Mouse (Mus musculus): ENCODE data around the gene Cdk6. TPM values are rescaled to one million over a fixed set of nuclear protein-coding genes. Genes with fewer than 3 reads are reported as not detected.

Gene Cdk6
- polyA plus RNA-seq, 1 experiment from 2014 or later, result 51.2 TPM

DNA sequence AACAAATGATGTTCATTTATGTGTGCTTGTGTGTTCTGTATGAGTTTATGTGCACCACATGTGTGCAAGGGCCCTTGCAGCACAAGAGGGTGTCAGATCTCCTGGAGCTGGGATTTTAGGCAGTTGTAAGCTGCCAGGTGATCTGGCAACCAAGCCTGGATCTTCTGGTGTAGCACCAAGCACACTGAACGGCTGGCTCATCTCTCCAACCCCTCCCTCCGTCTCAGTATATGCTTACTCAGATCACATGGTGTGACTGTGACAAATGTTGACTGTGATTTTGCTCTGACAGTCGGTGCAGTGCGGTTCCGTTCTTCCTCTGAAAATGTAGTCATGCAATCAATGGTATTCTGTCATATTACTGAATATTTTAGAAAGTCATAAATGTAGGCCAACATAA is 45.9 kb downstream of the Cdk6 start:
- no peak overlapping the region for H3K27ac ChIP-seq (ENCODE audit: low read depth, low read length)
- no peaks in the 10 kb centered on the region for H3K36me3 ChIP-seq (ENCODE audit: control insufficient read depth, insufficient read depth, low read length)
- DNase-seq (ENCODE audit: low spot score) (no peak), ATAC-seq (replicated peaks; ENCODE audit: low FRiP score) (no peak)
- H3K27me3 ChIP-seq (replicated peaks; ENCODE audit: control insufficient read depth, insufficient read depth, low read length), result no peaks in the 10 kb centered on the region
- H3K9ac ChIP-seq (ENCODE audit: low read depth, low read length), result no peak overlapping the region
- H3K9me3 ChIP-seq (ENCODE audit: control insufficient read depth, low read length), result no peaks in the 10 kb centered on the region
- WGBS, result 62% methylated on average over 5 of the region's 5 CpGs
- peaks cover 5% of the 10 kb centered on the region; the same call in 1 of the 2 replicates for H3K4me1 ChIP-seq (replicated peaks; ENCODE audit: control insufficient read depth, insufficient read depth, low read length)
- H3K4me3 ChIP-seq (ENCODE audit: low read depth, low read length), result no peak overlapping the region
- H3K4me2 ChIP-seq, result no peak overlapping the region

DNA sequence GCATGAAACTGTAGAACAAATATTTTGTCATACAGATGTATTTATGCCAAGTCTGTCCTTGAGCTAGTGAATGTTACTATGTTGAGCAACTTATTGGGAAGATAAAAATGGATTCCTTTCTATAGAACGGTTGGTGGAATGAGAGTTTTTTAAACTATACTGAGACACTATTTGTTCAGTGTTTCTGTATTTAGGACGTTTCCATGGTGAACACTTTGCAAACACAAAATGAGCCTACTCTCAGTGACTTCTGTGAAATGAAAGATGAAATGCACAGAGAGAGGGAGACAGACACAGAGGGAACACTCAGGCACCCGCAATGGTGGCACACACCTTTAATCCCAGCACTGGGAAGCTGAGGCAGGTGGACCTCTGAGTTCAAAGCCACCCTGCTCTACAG is 51.6 kb downstream of the Cdk6 start:
- Histone ChIP-seq H3K4me2 (no peak overlapping the region), H3K27me3 (replicated peaks; ENCODE audit: control insufficient read depth, insufficient read depth, low read length) (no peaks in the 10 kb centered on the region), H3K9me3 (ENCODE audit: control insufficient read depth, low read length) (no peaks in the 10 kb centered on the region), H3K27ac (ENCODE audit: low read depth, low read length) (no peak overlapping the region), H3K9ac (ENCODE audit: low read depth, low read length) (no peak overlapping the region), H3K36me3 (ENCODE audit: control insufficient read depth, insufficient read depth, low read length) (no peaks in the 10 kb centered on the region), H3K4me1 (replicated peaks; ENCODE audit: control insufficient read depth, insufficient read depth, low read length) (no peaks in the 10 kb centered on the region), H3K4me3 (ENCODE audit: low read depth, low read length) (no peak overlapping the region)
- 76% methylated on average over 3 of the region's 3 CpGs for WGBS
- ATAC-seq (replicated peaks; ENCODE audit: low FRiP score), result no peak
- no peak for DNase-seq (ENCODE audit: low spot score)

DNA sequence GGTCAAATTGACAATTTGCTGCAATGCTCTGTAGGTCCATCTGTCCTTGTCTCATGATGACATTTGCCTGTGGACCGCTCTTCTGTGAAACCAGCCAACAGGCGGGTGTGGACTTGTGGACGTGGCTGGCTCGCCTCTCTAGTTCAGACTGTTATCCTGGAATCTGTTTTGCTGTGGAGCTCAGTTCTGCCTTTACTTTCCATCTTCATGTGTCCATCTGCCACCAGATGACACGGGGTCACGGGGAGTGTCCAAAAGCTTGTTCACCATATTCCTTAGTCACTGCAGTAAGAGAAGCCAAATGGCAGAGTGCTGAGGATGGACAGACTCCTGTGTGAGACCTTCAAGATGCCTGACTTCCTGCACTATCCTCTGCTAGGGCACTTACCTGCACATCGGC is 52.9 kb downstream of the Cdk6 start:
- Histone ChIP-seq H3K27ac (ENCODE audit: low read depth, low read length) (no peak overlapping the region), H3K27me3 (replicated peaks; ENCODE audit: control insufficient read depth, insufficient read depth, low read length) (no peaks in the 10 kb centered on the region), H3K4me3 (ENCODE audit: low read depth, low read length) (no peak overlapping the region), H3K9me3 (ENCODE audit: control insufficient read depth, low read length) (no peaks in the 10 kb centered on the region), H3K4me1 (replicated peaks; ENCODE audit: control insufficient read depth, insufficient read depth, low read length) (no peaks in the 10 kb centered on the region), H3K36me3 (ENCODE audit: control insufficient read depth, insufficient read depth, low read length) (no peaks in the 10 kb centered on the region), H3K9ac (ENCODE audit: low read depth, low read length) (no peak overlapping the region), H3K4me2 (no peak overlapping the region)
- ATAC-seq (replicated peaks; ENCODE audit: low FRiP score) (no peak), DNase-seq (ENCODE audit: low spot score) (no peak)
- WGBS, result 88% methylated on average over 7 of the region's 7 CpGs

DNA sequence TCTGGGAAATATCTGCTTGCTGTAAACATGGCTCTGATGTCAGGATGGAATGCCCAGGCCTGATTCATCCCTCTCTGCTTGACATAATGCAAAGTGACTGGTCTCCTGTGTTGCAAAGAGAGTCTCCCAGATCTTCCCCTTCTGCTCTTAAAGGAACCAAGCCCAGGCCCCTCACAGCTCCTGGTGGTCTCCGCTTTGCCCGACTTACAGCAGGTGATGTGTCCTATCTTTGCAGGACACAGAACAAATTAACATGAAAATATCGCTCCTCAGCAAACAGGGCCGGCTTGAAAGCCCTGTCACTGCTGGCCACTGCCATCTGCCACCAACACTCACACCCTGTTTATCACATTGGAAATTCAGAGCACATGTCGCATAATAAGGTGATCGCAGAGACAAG is 53.7 kb downstream of the Cdk6 start:
- Histone ChIP-seq H3K27me3 (replicated peaks; ENCODE audit: control insufficient read depth, insufficient read depth, low read length) (no peaks in the 10 kb centered on the region), H3K4me3 (ENCODE audit: low read depth, low read length) (no peak overlapping the region), H3K27ac (ENCODE audit: low read depth, low read length) (no peak overlapping the region), H3K9ac (ENCODE audit: low read depth, low read length) (no peak overlapping the region), H3K4me2 (no peak overlapping the region), H3K9me3 (ENCODE audit: control insufficient read depth, low read length) (no peaks in the 10 kb centered on the region), H3K36me3 (ENCODE audit: control insufficient read depth, insufficient read depth, low read length) (peaks cover 2% of the 10 kb centered on the region; the same call in 1 of the 2 replicates), H3K4me1 (replicated peaks; ENCODE audit: control insufficient read depth, insufficient read depth, low read length) (no peaks in the 10 kb centered on the region)
- WGBS, result 76% methylated on average over 6 of the region's 6 CpGs
- no peak for ATAC-seq (replicated peaks; ENCODE audit: low FRiP score)
- DNase-seq (ENCODE audit: low spot score), result no peak

DNA sequence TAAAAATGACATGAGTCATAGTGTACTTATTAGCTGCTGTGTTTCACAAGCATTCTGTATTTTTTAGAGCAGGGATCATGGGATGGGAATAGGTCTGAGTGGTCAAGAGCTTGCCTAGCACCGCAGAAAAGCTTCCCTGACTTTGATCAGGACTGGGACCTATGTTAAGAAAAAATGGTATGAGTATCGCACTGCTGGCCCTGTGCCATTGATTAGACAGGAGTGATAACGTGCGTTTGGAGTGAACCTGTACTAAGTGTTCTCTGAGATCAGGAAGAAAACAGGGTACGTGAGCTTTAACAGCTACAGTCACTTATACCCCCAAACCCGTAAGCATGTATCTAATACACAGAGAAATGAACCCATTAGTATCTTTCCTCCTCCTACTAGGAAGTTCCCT is 54.9 kb downstream of the Cdk6 start:
- Histone ChIP-seq H3K27me3 (replicated peaks; ENCODE audit: control insufficient read depth, insufficient read depth, low read length) (no peaks in the 10 kb centered on the region), H3K4me1 (replicated peaks; ENCODE audit: control insufficient read depth, insufficient read depth, low read length) (no peaks in the 10 kb centered on the region), H3K36me3 (ENCODE audit: control insufficient read depth, insufficient read depth, low read length) (peaks cover 2% of the 10 kb centered on the region; the same call in 1 of the 2 replicates), H3K4me3 (ENCODE audit: low read depth, low read length) (no peak overlapping the region), H3K9me3 (ENCODE audit: control insufficient read depth, low read length) (no peaks in the 10 kb centered on the region), H3K4me2 (no peak overlapping the region), H3K27ac (ENCODE audit: low read depth, low read length) (no peak overlapping the region), H3K9ac (ENCODE audit: low read depth, low read length) (no peak overlapping the region)
- 87% methylated on average over 6 of the region's 6 CpGs for WGBS
- DNase-seq (ENCODE audit: low spot score) (no peak), ATAC-seq (replicated peaks; ENCODE audit: low FRiP score) (no peak)

DNA sequence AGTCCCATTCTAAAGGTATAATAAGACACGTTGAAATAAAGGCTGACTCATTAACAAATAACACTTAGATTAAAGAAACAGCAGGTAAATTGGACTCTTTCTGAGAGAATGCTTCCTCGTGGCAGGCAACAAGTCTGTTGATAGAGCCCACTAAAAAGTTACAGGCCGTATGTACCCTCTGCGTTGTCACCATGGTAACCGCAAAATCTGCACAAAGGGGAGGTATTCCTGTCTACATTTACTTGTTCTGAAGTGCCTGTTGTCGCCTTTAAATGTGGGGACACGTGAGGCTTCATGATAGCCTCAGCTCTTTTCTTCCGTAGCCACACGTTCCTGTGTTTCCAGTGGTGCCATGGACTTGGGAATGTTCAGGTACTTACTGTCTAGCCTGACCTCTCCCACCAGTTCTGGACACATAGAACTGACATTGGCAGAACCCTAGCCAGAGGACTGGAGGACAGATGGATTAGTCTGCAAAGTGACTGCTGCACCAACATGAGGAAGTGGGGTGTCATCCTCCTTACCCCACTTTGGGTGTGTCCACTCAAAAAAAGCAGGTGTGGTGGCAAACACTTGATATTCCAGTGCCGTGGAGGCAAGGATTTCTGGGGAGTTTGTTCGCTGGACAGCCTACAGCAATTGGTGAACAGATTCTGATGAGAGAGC is 55.8 kb downstream of the Cdk6 start:
- Histone ChIP-seq H3K4me2 (no peak overlapping the region), H3K27ac (ENCODE audit: low read depth, low read length) (no peak overlapping the region), H3K9me3 (ENCODE audit: control insufficient read depth, low read length) (no peaks in the 10 kb centered on the region), H3K4me1 (replicated peaks; ENCODE audit: control insufficient read depth, insufficient read depth, low read length) (no peaks in the 10 kb centered on the region), H3K27me3 (replicated peaks; ENCODE audit: control insufficient read depth, insufficient read depth, low read length) (no peaks in the 10 kb centered on the region), H3K4me3 (ENCODE audit: low read depth, low read length) (no peak overlapping the region), H3K9ac (ENCODE audit: low read depth, low read length) (no peak overlapping the region), H3K36me3 (ENCODE audit: control insufficient read depth, insufficient read depth, low read length) (peaks cover 2% of the 10 kb centered on the region; the same call in 1 of the 2 replicates)
- 88% methylated on average over 11 of the region's 11 CpGs for WGBS
- ATAC-seq (replicated peaks; ENCODE audit: low FRiP score), result no peak
- no peak for DNase-seq (ENCODE audit: low spot score)

DNA sequence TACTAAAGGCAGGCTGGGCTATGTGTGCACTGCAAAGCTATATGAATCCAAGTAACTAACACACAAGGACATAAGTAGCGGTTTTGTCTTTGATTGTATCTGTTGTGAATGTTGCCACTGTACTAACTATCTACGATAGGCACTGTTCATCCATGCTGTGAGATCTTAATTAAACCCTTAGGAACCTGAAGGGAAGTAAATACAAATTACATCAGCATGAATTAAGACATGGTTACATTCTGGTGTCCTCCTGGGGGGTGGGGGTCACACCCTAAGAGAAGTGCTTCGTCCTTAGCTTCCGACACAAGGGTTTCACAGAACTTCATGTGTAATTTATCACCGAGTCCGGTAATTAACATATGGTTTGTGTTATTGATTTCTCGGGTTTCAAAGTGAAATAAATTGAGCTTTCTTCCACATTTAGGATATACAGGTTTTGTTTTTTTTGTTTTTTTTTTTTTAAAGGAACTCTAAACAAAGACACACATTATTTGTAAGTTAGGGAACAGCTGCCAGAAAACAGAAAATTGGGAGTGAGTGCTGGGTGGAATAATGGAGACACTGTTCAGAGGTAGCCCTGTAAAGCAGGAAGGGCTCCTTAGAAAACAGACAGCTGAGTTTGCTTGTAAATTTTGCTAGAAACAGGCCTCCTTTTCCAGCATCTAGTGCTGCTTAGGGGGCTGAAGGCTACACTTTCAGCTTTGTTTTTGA is 58.7 kb downstream of the Cdk6 start:
- Histone ChIP-seq H3K9me3 (ENCODE audit: control insufficient read depth, low read length) (no peaks in the 10 kb centered on the region), H3K4me3 (ENCODE audit: low read depth, low read length) (no peak overlapping the region), H3K4me1 (replicated peaks; ENCODE audit: control insufficient read depth, insufficient read depth, low read length) (no peaks in the 10 kb centered on the region), H3K27me3 (replicated peaks; ENCODE audit: control insufficient read depth, insufficient read depth, low read length) (no peaks in the 10 kb centered on the region), H3K4me2 (no peak overlapping the region), H3K27ac (ENCODE audit: low read depth, low read length) (no peak overlapping the region), H3K36me3 (ENCODE audit: control insufficient read depth, insufficient read depth, low read length) (peaks cover 2% of the 10 kb centered on the region; the same call in 1 of the 2 replicates), H3K9ac (ENCODE audit: low read depth, low read length) (no peak overlapping the region)
- WGBS, result 80% methylated on average over 7 of the region's 7 CpGs
- DNase-seq (ENCODE audit: low spot score) (no peak), ATAC-seq (replicated peaks; ENCODE audit: low FRiP score) (no peak)

DNA sequence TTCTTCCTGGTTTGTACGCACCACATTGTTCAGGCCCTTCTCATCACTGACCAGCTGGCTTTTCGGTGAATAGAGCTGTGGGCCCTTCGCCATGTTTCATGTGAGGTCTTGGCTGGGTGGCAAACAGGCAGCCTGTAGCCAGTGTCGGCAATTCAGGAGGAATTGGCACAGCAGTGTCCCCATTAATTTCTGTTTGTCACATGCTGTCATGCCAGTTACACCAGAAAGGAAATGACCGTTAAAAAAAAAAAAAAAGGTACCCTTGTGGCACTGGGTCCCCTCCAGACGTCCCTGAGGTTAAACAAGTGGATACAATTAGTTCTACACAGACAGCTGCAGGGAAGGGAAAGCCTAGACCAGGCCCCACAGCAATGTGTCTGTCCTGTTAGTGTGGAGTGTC is 63.8 kb downstream of the Cdk6 start:
- H3K4me3 ChIP-seq (ENCODE audit: low read depth, low read length), result no peak overlapping the region
- ATAC-seq (replicated peaks; ENCODE audit: low FRiP score), result no peak
- 71% methylated on average over 6 of the region's 6 CpGs for WGBS
- no peak overlapping the region for H3K27ac ChIP-seq (ENCODE audit: low read depth, low read length)
- no peaks in the 10 kb centered on the region for H3K27me3 ChIP-seq (replicated peaks; ENCODE audit: control insufficient read depth, insufficient read depth, low read length)
- no peak for DNase-seq (ENCODE audit: low spot score)
- H3K4me1 ChIP-seq (replicated peaks; ENCODE audit: control insufficient read depth, insufficient read depth, low read length), result no peaks in the 10 kb centered on the region
- no peak overlapping the region for H3K9ac ChIP-seq (ENCODE audit: low read depth, low read length)
- no peak overlapping the region for H3K4me2 ChIP-seq
- H3K36me3 ChIP-seq (ENCODE audit: control insufficient read depth, insufficient read depth, low read length), result no peaks in the 10 kb centered on the region
- H3K9me3 ChIP-seq (ENCODE audit: control insufficient read depth, low read length), result no peaks in the 10 kb centered on the region

DNA sequence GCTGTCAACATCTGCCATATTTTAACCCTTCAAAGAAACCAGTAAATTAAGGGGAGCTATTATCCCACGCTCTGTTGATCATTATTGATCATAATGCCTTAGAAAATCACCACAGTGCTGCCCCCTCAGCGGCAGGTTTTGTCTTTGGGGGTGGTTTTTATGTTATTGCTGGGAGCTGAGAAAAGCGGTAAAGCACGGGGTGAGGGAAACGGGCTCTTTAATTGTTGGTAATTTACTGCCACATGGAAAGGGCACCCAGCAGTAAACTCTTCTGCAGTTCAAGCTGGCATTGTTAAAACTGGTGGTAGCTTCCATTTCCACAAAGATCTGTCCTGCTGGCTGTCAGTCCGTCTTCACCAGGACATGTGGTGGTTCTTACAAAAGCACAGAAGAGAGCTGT is 64.2 kb downstream of the Cdk6 start:
- no peaks in the 10 kb centered on the region for H3K36me3 ChIP-seq (ENCODE audit: control insufficient read depth, insufficient read depth, low read length)
- H3K27ac ChIP-seq (ENCODE audit: low read depth, low read length), result no peak overlapping the region
- DNase-seq (ENCODE audit: low spot score) (no peak), ATAC-seq (replicated peaks; ENCODE audit: low FRiP score) (no peak)
- H3K4me2 ChIP-seq, result no peak overlapping the region
- no peak overlapping the region for H3K9ac ChIP-seq (ENCODE audit: low read depth, low read length)
- no peak overlapping the region for H3K4me3 ChIP-seq (ENCODE audit: low read depth, low read length)
- H3K9me3 ChIP-seq (ENCODE audit: control insufficient read depth, low read length), result no peaks in the 10 kb centered on the region
- no peaks in the 10 kb centered on the region for H3K27me3 ChIP-seq (replicated peaks; ENCODE audit: control insufficient read depth, insufficient read depth, low read length)
- no peaks in the 10 kb centered on the region for H3K4me1 ChIP-seq (replicated peaks; ENCODE audit: control insufficient read depth, insufficient read depth, low read length)
- 80% methylated on average over 6 of the region's 6 CpGs for WGBS

Measured in liver, embryonic 11.5 days (tissue).